Mouse (Mus musculus): ENCODE measurements at regions not wholly inside any gene's neighbourhood (a gene's known extent, or its start where the extent isn't known, plus 50 kb on each side); places are given as distances from the start of the nearest gene placed in this dataset.
A peak's percentile ranks its signal among the peaks of the same experiment; 100 is the strongest.
"Not testable (repeated sequence)": the region's sequence is repeated elsewhere in the genome, so short reads cannot be mapped to it uniquely, and the experiment has no call there.

DNA sequence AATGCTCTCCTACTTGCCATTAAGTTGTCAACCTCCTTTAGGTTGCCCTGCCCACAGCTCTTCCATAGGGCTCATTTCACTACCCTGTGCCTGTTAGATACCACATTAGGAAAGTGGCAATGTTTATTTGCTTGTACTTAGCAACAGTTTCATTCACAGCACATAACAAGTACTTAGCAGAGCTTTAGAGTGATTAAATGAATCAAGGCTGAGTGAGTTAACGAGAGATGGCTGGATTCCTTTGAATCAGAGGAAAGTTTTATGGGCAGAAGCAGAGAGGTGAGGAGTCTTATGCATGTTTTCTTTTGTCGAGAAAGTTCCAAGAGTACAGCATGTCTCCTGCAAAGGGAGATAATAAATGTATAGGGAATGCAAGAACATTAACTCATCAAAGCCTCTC, 60.5 kb downstream of the Ptgs2 start:
- no peak for DNase-seq

DNA sequence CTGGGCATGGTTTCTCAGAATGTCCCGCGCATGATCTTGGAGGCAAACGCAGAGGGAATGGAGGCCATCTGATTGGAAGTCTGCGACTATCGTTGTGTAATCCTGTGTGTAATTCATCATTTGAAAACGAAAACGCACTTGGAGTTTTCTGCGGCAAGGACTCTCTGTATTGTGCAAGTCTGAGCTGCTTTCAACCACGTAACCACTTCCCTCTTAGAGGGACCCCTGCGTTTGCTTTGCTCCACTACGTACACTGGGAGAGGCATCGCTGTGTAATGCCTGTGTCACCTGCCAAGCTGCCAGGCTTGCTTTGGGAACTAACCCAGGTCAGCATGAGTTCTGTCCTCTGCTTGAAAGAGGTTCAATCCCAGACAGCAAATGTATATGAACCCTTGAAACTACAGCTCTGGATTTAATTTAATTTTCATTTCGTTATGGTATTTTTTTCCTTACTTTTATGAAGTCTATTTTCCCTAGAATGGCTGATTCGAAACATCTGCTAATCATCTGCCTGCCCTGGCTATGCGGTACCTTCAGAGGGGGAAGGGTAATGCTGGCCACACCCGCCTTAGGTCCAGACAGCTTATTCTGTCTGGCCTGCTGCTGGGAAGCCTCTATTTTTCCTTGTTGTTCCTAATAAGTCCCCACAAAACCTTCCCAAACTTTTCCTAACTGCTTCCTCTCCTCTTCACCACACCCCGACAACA, 65.2 kb downstream of the Ptgs2 start:
- no peak for DNase-seq

DNA sequence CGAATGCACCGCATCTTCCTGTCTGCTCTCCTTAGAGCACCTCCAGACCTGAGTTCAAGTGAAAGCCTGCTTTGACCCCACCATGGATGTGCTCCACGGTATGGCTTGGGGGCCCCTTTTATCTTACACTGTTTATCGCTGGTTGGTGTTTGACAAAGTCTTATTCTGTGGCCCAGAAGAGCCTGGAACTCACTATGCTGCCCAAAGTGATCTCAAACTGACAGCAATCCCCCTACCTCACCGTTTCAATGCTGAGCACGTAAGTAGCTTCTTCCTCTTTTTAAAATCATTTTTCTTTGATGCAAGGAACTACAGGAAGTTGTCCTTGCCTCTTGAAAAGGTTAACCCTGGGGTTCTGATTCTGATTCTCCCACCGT, 65.8 kb downstream of the Ptgs2 start:
- DNase-seq = no peak

DNA sequence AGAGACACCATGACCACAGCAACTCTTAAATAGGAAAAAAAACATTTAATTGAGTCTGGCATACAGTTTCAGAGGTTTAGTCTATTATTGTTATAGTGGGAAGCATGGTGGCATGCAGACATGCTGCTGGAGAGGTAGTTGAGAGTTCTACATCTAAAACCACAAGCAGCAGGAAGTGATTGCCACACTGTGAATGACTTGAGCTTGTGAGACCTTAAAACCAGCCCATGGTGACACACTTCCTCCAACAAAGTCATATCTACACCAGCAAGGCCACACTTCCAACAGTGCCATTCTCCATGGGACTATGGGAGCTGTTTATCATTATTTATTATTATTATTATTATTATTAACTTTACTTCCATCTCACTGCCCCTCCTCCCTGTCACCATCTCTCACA, 67.3 kb downstream of the Ptgs2 start:
- DNase-seq = no peak

DNA sequence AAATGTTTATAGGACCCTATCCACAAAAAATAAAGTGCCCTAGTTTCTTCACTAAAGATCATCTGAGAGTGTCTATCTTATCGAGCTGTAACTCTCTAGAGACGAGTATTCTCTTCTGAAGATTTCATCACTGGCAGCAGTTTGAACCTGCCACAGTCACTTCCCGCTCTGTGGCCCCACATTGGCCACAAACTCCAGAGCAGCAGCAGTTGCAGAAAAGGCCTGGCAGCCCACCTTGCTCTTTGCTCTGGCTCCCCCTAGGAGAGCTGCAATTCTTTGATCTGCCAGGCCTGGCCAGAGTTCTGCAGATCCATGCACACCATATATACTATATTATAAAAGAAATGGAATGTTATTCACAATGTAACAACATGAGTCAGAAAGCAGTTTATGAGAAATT, 74.4 kb downstream of the Ptgs2 start:
- DNase-seq = no peak

DNA sequence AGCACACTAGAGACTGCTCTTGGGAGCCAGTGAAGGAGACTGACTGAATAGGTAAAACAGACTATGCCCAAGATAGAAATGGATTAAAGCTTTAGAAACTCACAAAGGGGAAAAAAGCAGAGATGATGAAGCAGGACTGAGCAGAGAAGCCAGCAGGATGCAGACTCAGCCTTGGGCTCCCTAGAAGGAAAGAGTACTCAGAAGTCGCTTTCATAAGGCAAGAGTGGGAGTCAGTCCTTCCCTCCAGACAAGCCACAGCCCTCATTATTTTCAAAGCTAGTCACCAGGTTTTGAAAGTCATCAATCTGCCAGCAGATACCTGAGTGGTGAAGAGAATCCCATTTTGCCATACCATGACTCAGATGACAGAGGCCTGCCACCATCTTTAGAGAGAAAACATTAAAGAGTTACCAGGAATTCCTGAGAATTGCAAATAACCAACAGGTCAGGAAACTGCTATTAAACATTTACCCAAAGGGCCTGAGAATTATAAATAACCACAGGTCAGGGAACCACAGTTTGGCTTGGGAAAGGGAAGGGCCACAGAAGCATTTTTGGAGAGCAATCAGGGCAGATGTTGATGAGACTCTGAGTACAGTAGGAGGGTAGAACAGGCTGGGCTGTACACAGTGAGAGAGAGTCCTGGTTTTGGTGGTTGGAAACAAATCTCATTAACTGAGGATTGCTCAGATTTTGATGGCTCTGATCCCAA, 77.4 kb downstream of the Ptgs2 start:
- DNase-seq = no peak

DNA sequence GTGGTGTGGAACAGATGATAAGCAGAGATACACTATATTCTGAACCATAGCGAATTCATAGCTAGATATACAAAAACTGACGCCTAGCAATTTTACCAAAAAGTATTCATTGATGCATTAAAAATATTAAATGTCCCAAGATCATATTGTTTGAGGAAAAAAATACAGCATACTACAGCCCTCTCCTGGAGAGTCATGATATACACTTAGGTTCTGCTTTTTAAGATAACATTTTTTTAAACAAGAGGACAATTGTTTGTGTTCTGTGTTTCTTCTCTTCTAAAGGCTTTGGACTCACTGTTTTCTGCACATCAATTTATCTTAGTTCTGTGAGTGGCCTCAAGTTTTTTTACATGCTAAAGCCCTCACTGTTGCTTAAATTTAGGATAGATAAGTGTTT, 102.2 kb downstream of the Ptgs2 start:
- no peak for DNase-seq

DNA sequence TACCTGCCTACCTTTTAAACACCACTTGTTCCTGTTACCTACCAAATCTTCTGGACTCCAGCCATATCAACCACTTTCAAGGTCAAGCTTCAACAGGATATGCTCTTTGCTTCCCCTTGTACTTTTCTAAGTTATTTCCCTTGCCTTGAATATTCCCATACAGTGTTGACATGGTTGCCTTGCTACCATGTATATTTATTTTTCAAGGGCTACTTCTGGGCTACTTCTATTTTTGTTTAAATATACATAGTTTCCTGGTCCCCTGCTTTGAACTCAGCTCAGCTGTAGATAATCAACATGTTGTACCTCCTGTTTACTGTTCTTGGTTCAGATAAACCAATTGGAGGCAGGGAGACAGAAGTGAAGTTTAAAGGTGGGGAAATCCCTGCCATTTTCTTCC, 106.8 kb upstream of the Pdc start:
- no peak for DNase-seq

DNA sequence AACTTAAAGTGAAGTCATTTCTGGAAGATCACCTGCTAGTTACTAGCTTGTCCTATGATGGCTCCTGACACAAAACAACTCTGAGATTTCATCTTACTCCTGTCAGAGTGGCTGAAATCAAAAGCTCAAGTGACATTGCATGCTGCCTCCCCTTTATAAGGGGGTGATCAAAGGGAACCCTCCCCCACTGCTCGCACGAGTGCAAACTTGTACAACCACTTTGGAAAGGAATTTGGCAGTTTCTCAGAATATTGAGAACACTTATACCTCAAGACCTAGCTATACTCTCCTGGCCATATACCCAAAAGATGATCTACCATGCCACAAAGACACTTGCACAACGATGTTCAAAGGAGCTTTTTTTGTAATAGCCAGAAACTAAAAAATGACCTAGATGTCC, 102.5 kb upstream of the Pdc start:
- DNase-seq = no peak

DNA sequence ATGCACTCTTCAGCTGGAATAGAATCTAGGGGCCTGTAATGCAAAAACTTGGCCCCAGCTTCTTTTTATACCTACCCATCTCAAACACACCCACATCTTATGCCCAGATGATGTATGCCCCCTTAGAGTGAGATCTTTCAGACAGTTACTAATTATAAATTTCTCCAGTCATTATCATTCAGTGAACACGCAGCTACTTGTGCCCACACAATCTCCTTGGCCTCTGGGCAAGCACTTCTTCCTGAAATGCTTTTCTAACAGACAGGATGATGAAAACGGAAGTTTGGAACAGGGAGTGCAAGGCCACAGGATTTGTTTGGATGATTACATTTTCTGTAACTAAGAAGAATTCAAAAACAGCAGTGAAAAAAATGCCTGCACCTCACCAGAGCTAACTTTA, 100.4 kb upstream of the Pdc start:
- no peak for DNase-seq

DNA sequence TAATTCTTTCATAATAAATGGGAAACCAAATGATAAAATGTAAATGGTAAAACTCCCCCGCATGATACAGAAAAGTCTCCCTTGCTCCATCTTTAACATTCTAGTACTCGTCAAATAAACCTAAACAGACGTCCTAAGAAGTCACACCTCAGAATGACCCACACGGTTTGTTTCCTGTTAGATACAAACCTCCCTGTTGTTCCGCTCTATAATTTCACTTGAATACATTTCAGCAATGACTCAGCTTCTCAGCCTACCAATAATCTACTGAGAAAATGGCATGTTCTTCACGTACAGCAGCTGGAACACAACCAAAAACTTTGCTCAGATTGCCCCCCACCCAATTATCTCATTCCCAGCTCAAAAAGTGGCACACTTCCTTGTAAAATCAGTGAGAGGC, 93.7 kb upstream of the Pdc start:
- DNase-seq = no peak

DNA sequence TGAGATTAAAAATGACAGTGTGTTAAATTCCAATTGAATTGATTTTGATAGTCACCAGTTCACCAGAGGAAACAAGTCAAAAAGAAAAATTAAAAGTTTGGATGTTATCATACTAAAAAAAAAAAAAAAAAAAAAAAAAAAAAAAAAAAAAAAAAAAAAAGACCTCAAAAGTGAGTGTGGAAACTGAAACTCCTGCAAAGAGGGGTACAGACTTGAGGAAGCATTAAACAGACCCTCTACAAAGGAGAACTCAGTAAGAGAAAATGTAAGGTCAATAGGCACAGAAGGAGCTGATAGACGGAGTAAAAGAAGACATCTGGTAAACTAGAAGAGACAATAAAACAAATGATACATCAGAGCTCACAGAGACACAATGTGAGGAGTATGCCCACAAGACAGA, 79.7 kb upstream of the Pdc start:
- not testable (repeated sequence) for DNase-seq

DNA sequence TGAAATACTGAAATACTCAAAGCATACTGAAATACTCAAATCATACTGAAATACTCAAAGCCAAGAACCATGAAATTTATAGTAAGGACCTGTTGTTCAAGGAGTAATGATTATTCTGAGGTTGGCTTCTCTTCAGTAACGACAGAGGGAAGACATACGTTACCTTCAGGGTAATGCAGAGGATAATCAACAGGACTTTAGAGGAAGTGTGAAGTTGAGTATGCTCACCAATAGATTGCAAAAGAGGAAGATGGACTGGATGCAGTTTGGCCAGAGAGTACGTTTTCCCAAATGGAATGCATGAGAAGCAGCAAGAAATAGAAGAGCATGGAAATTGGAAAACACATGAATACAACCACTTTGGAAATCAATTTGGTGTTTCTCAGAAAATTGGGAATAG, 79.1 kb upstream of the Pdc start:
- DNase-seq = no peak

DNA sequence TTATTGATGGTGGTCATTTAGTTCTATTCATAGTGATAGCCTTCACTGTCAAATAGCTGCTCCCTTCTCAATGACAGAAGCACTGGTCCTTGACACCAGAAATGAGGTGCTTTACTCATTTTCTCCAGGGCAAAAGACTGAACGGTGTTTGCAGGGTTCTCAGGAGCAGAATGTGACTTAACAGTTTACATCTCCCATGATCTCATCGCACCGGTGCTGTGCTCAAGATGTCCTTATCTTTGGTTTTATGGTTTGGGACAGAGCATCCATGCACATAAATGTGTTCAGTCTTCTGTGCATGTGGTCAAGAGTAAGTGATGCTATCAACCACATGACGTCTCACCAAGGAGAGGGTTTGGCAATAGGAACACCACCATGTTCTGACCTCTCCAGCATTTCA, 78.1 kb upstream of the Pdc start:
- no peak for DNase-seq

DNA sequence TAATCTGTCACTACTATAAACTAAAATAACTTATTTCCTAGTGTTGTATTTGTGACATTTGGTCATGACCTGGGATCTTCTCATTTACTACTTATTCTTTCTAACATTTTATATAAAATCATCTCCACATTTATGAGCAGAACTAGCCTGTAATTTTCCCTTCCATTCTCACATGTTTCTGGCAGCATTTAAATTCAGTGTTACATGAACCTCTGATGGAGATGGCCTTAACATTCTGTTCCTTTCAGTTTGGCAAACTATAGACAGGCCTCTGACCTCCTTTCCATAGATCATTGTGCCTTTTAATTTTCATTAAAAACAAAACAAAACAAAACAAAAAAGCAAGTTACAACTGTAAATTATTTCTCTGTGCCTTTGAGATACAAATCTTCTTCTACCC, 77.1 kb upstream of the Pdc start:
- DNase-seq = no peak

DNA sequence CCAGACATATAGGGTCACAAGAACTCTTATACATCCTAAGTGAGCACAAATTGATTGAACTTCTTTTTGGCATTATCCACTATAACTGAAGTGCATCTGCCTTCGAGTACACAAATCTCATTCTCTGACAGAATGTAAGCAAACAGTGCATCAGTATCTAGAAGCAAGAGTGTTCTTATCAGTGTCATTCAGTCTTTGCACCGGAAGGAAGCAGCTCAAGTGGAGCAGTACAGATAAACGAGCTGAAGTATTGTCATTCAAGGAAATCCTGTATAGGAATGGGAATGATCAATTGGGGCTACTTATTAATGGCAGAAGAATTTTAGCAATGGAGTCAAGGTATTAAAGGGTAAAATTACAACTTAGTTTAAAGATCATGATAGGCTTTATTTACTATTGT, 74.3 kb upstream of the Pdc start:
- no peak for DNase-seq

DNA sequence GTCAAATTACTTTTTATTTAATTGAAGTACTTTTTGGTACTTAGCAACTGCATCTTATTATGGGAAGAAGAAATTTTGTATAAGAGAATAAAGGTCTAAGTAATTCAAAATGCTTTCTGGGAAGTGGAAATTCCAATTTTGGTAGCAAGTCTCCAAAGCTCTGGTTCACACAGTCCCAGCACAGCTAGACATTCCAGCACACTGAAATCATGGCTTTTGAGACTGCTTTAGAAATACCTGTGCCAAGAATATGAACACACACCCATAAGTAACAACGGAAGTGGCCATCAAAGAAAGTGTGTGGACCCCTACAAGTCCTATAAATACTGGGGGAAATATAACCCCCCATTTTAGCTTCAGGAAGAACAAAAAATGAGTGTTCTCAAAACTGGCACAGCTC, 67.8 kb upstream of the Pdc start:
- no peak for DNase-seq

DNA sequence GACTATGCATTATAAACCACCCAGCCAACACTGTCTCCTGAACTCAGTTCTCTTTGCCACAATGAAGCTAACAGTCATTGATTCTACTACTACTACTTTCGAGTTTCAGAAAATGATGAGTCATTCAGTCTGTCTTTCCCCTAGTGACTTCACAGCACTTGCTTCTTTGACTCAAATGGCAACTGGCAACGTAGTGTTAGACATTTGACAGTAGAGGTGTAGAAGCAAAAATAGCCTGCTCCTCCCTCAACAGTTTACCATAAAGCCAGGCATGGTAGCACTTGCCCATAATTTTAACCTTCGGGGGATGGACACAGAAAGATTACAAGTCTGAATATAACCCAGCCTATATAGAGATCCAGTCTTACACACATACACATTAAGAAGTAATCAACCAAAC, 67.3 kb upstream of the Pdc start:
- no peak for DNase-seq

DNA sequence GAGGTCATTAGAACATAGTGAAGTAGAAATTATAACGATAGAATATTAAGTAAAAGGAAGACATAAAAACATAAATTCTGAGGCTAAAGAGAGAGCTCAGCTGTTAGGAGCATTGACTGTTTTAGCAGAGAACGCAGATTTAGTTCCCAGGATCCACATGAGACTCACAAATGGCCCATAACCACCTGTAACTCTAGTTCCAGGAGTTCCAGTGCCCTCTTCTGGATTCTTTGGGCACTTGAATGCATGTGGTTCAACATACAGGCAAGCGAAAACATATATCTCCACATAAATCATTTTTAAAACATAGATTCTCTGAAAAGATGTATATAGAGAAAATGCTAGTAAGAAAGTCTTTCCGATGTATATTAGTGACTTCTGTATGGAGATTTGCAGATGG, 61.6 kb upstream of the Pdc start:
- DNase-seq = no peak

DNA sequence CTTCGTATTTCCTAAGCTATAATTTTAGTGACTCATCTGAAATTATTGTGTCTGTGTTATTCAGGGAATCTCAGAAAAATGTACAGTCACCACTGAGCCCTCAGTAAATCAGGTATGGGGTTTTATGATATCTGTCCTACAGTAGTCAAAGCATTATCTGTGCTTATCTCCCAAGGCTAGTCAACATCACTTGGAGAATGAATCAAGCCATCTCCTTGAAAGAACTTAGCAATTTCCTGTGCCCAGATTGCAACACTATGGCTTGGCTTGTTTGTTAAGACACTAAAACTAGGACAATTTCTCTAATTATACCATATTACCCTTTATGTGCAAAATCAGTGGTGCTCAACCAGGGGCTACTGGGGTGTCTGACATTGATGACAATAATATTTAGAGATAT, 58.9 kb upstream of the Pdc start:
- DNase-seq = no peak

DNA sequence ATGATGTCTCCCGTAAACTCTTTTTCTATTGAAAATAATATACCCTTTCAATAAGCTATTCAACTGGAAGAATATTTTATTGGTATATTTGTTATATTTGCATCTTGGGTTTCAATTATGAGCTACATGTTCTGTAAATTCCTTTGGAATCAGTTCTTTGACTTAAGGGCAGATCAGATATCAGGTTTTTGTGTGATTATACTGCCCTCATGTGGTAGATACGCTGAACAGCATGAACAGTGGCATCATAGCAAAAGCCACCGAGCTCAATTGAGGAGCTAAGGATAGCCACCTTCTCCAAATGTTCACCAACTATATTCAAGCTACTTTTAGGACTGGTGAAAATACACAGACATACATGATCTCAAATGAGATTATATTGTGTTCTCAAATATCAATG, 52.7 kb upstream of the Pdc start:
- DNase-seq = peak in 1 of 2 experiments; percentile 5

DNA sequence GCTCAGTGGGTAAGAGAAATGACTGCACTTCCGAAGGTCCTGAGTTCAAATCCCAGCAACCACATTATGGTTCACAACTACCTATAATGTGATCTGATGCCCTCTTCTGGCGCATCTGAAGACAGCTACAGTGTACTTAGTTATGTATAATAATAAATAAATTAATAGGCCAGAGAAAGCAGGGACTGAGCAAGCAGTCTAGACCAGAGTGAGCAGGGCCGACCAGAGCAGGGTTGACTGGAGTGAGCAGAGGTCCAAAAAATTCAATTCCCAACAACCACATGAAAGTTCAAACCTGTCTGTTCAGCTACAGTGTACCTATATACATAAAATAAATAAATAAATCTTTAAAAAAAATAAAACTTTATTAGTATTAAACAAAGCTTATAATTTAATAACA, 52.2 kb upstream of the Pdc start:
- no peak for DNase-seq

All from cerebellum, adult 18-20 months (tissue).